Mouse (Mus musculus): Measurements from ENCODE around the gene Lamp5. TPM values are rescaled to one million over a fixed set of nuclear protein-coding genes. Genes with fewer than 3 reads are reported as not detected.
A peak's percentile ranks its signal among the peaks of the same experiment; 100 is the strongest.

The Lamp5 gene
- polyA plus RNA-seq (2016; fragmentation: Nextera tagmentation; extraction: Ambion mirVana), result 0.13 TPM in 2 replicates

DNA sequence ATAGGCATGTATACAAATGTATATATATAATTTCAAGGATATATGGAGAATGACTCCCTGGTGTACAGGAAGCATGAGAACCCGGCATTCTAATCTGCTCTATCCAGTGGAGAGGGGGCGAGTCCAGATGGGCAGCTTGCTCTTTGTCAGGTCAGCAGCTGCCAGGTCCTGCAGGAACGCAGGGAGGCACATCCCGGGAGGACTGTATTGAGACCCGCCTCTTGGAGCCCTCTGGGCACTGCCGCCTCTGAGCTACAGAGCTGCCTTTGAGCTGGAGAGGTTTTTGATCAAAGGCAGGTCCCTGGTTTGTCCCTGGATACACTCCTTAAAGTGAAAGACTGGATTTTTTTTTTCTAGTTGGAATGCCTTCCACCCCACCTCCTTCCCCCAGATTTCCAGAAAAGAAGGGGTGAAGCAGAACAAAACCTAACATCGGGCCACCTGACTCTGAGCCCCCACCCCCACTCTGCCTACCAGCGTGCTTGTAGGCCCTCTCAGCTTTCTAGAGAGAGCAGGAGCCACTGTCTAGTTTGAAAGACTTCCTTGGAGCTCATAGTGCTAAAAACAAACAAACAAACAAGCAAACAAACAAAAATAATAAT lies at the start of gene Lamp5:
Gene Lamp5, plus strand, starts transcription at position 552 of the 602 bp plus-strand sequence.
- no peak for ATAC-seq (ENCODE audit: insufficient number of reproducible peaks, low FRiP score)
- Histone ChIP-seq H3K36me3 (no peaks in the 10 kb centered on the region), H3K4me3 (peak within 1 kb of the TSS; percentile 22), H3K27ac (ENCODE audit: poor library complexity, severe bottlenecking) (no peak within 1 kb of the TSS), H3K4me1 (replicated peaks) (0 out of 2 replicates have a peak, but pooled peaks cover 3% of the 10 kb centered on the region), H3K27me3 (replicated peaks) (peaks cover 28% of the 10 kb centered on the region), H3K9me3 (replicated peaks) (0 out of 2 replicates have a peak, but pooled peaks cover 4% of the 10 kb centered on the region), H3K9ac (no peak within 1 kb of the TSS; the same call in 1 of the 2 replicates), H3K4me2 (peak within 1 kb of the TSS; percentile 58)
- WGBS, result 7% methylated on average over 8 of the region's 8 CpGs

DNA sequence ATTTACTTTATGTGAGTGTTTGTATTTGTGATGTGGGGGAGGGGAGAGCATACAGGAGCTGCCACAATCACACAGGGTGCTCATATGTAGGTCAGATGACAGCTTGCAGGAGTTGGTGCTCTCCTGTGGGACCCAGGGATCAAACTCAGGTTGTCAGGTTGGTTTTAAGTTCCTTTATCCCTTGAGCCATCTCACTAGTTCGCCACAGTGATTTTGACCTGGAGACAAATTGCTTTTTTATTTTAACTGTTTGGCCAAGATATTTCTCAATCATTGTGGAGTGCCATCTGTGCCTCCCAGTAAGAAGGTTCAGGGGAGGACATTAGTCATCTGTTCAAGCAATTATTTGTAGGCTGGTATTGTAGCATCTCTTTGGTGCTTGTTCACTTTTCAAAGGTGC lies 48.2 kb upstream of the Lamp5 start:
- 72% methylated on average over 1 of the region's 1 CpGs for WGBS
- Histone ChIP-seq H3K9ac (no peak overlapping the region), H3K4me2 (no peak overlapping the region), H3K36me3 (peaks cover 14% of the 10 kb centered on the region), H3K4me3 (no peak overlapping the region), H3K4me1 (replicated peaks) (no peaks in the 10 kb centered on the region), H3K27ac (ENCODE audit: poor library complexity, severe bottlenecking) (no peak overlapping the region), H3K27me3 (replicated peaks) (no peaks in the 10 kb centered on the region), H3K9me3 (replicated peaks) (no peaks in the 10 kb centered on the region)
- ATAC-seq (ENCODE audit: insufficient number of reproducible peaks, low FRiP score), result no peak

DNA sequence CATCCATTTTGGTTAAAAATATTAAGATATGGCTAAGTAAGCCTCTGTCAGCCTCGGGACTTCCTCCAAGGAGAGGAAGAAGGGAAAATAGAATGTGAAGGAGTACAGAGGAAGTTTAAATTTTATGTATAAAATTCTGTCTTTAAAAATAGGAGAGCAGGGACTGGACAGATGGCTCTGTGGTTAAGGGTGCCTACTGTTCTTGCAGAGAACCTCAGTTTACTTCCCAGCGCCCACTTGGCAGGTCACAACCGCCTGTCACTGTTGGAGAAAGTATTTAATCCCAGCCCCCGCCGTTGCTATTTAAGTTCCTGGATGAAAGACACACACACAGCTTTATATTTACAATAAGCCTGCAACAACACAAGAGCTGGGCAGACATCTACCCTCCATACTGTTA lies 45.8 kb upstream of the Lamp5 start:
- no peaks in the 10 kb centered on the region for H3K9me3 ChIP-seq (replicated peaks)
- WGBS, result 84% methylated on average over 5 of the region's 5 CpGs
- no peak overlapping the region for H3K9ac ChIP-seq
- no peak overlapping the region for H3K4me2 ChIP-seq
- no peak overlapping the region for H3K27ac ChIP-seq (ENCODE audit: poor library complexity, severe bottlenecking)
- no peaks in the 10 kb centered on the region for H3K27me3 ChIP-seq (replicated peaks)
- H3K4me3 ChIP-seq, result no peak overlapping the region
- H3K4me1 ChIP-seq (replicated peaks), result no peaks in the 10 kb centered on the region
- no peak for ATAC-seq (ENCODE audit: insufficient number of reproducible peaks, low FRiP score)
- peaks cover 14% of the 10 kb centered on the region for H3K36me3 ChIP-seq

GRCm38 (mm10) chr2:136012759-136013158 lies 39.3 kb upstream of the Lamp5 start:
- Histone ChIP-seq H3K4me2 (no peak overlapping the region), H3K9me3 (replicated peaks) (no peaks in the 10 kb centered on the region), H3K27me3 (replicated peaks) (no peaks in the 10 kb centered on the region), H3K27ac (ENCODE audit: poor library complexity, severe bottlenecking) (no peak overlapping the region), H3K36me3 (peaks cover 9% of the 10 kb centered on the region), H3K9ac (no peak overlapping the region), H3K4me3 (no peak overlapping the region), H3K4me1 (replicated peaks) (no peaks in the 10 kb centered on the region)
- no peak for ATAC-seq (ENCODE audit: insufficient number of reproducible peaks, low FRiP score)
- WGBS, result 87% methylated on average over 9 of the region's 9 CpGs

GRCm38 (mm10) chr2:136048464-136048863 lies 3.6 kb upstream of the Lamp5 start:
- 0 out of 2 replicates have a peak, but pooled peaks cover 4% of the 10 kb centered on the region for H3K9me3 ChIP-seq (replicated peaks)
- ATAC-seq (ENCODE audit: insufficient number of reproducible peaks, low FRiP score), result no peak
- peaks cover 28% of the 10 kb centered on the region for H3K27me3 ChIP-seq (replicated peaks)
- H3K9ac ChIP-seq, result no peak overlapping the region
- H3K4me3 ChIP-seq, result no peak overlapping the region
- H3K36me3 ChIP-seq, result no peaks in the 10 kb centered on the region
- no peak overlapping the region for H3K4me2 ChIP-seq
- WGBS, result 88% methylated on average over 4 of the region's 4 CpGs
- 0 out of 2 replicates have a peak, but pooled peaks cover 3% of the 10 kb centered on the region for H3K4me1 ChIP-seq (replicated peaks)
- H3K27ac ChIP-seq (ENCODE audit: poor library complexity, severe bottlenecking), result no peak overlapping the region

DNA sequence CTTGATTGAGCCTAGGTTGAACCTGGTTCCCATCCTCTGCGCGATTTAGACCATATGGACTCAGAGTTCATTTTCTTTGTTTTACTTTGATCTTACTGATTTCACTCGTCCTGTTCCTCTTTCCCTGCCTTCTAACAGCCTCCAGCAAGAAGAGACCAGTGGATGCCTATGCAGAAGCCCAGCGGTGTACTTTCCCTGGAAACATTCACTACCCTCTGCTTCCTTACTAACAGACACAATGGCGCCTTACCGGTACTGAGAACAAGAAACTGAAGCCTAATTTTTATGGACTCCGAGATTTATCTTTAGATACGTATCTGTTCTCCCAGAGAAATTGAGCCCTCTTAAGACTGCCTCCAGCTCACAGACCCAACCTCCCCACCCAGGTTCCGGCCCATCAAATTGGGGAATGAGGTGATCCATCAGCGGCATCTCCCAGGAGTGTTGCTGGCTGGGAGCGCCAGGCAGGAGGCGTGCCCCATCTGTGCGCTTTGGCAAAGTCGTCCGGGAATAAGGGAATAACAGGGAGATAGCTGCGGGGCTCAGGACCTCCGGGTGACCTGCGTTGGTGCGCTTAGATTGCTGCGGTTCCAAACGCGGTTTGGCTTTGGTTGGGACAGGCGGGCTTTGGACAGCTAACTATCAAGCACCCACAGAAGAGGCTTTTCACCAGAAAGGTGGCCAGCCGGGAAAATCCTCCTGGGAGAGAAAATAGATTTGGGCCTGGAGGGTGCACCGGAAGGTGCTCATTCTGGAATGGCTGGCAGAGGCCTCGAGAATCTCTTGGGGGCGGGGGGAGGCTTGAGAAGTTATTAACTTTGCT lies 1.0 kb upstream of the Lamp5 start:
- Histone ChIP-seq H3K27ac (ENCODE audit: poor library complexity, severe bottlenecking) (no peak overlapping the region), H3K36me3 (no peaks in the 10 kb centered on the region), H3K4me2 (peak overlapping the region; percentile 58), H3K27me3 (replicated peaks) (peaks cover 28% of the 10 kb centered on the region), H3K4me3 (peak overlapping the region; percentile 22; the same call in 1 of the 2 replicates), H3K9ac (no peak overlapping the region; the same call in 1 of the 2 replicates), H3K9me3 (replicated peaks) (0 out of 2 replicates have a peak, but pooled peaks cover 4% of the 10 kb centered on the region), H3K4me1 (replicated peaks) (0 out of 2 replicates have a peak, but pooled peaks cover 3% of the 10 kb centered on the region)
- ATAC-seq (ENCODE audit: insufficient number of reproducible peaks, low FRiP score), result no peak
- 21% methylated on average over 27 of the region's 27 CpGs for WGBS

DNA sequence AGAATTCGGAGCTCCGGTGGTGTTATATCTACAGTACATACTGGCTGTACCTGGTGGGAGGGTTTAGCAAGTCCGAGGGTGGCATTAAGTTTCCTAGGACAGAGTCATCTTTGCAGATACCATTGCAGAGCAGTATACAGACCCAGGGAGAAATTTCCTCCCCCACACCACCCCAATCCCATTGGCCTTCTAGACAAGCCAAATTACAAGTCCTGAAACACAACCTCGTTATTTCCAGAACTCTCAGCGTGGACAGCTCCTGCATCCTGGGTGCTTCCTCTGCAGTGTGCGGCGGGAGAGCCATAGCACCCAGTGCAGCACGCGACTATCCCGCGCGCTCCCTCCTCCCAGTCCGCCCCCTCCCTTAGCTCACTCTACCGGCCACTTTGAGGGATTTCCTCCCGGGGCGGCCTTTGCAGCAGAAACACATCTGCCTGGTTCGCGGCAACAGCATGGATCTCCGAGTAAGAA lies 5.9 kb downstream of the Lamp5 start:
- H3K36me3 ChIP-seq, result no peaks in the 10 kb centered on the region
- WGBS, result 5% methylated on average over 19 of the region's 19 CpGs
- H3K4me2 ChIP-seq, result peak overlapping the region; percentile 58
- H3K9me3 ChIP-seq (replicated peaks), result no peaks in the 10 kb centered on the region
- ATAC-seq (ENCODE audit: insufficient number of reproducible peaks, low FRiP score), result no peak
- no peak overlapping the region for H3K27ac ChIP-seq (ENCODE audit: poor library complexity, severe bottlenecking)
- peaks cover 44% of the 10 kb centered on the region for H3K27me3 ChIP-seq (replicated peaks)
- peak overlapping the region; percentile 24 for H3K4me3 ChIP-seq
- H3K4me1 ChIP-seq (replicated peaks), result peaks cover 9% of the 10 kb centered on the region
- H3K9ac ChIP-seq, result no peak overlapping the region

- Histone ChIP-seq H3K27me3 (replicated peaks) (peaks cover 44% of the 10 kb centered on the region), H3K9me3 (replicated peaks) (no peaks in the 10 kb centered on the region), H3K4me3 (peak overlapping the region; percentile 24), H3K4me2 (peak overlapping the region; percentile 58), H3K36me3 (no peaks in the 10 kb centered on the region), H3K4me1 (replicated peaks) (peaks cover 9% of the 10 kb centered on the region), H3K27ac (ENCODE audit: poor library complexity, severe bottlenecking) (no peak overlapping the region), H3K9ac (no peak overlapping the region)
- 7% methylated on average over 7 of the region's 7 CpGs for whole genome bisulfite sequencing
- ATAC-seq (ENCODE audit: insufficient number of reproducible peaks, low FRiP score), result no peak
Observed at GRCm38 (mm10) chr2:136058398-136058797, 6.4 kb downstream of the Lamp5 start.

DNA sequence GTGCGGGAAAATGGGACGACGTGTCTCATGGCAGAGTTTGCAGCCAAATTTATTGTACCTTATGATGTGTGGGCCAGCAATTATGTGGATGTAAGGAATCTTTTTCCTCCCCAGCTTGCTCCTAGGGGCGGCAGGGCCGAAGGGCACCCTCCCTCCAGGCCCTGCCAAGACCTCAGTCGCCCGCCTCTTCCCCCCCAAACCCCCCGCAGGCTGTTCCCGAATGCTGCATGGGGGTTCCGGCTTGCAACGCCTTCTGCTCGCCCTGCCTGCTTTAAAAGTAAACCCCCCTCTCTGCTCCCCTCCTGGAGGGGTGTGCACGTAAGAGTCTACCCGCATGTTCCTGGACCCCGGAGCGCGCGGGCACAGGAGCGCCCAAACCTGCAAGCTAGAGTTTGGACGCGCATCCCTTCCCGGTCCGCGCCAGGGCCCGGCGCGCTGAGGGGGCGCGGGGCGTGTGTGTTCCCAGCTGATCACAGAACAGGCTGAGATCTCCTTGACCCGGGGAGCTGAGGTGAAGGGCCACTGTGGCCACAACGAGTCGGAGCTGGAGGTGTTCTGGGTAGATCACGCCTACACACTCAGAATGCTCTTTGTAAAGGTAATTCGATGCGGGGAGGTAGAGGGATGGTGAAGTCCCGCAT lies 7.1 kb downstream of the Lamp5 start:
- peak overlapping the region; percentile 23 for H3K4me3 ChIP-seq
- H3K4me2 ChIP-seq, result peak overlapping the region; percentile 49
- peaks cover 44% of the 10 kb centered on the region for H3K27me3 ChIP-seq (replicated peaks)
- H3K9me3 ChIP-seq (replicated peaks), result no peaks in the 10 kb centered on the region
- no peak for ATAC-seq (ENCODE audit: insufficient number of reproducible peaks, low FRiP score)
- 2% methylated on average over 37 of the region's 37 CpGs for WGBS
- H3K9ac ChIP-seq, result no peak overlapping the region
- H3K36me3 ChIP-seq, result no peaks in the 10 kb centered on the region
- H3K27ac ChIP-seq (ENCODE audit: poor library complexity, severe bottlenecking), result no peak overlapping the region
- H3K4me1 ChIP-seq (replicated peaks), result peaks cover 9% of the 10 kb centered on the region

DNA sequence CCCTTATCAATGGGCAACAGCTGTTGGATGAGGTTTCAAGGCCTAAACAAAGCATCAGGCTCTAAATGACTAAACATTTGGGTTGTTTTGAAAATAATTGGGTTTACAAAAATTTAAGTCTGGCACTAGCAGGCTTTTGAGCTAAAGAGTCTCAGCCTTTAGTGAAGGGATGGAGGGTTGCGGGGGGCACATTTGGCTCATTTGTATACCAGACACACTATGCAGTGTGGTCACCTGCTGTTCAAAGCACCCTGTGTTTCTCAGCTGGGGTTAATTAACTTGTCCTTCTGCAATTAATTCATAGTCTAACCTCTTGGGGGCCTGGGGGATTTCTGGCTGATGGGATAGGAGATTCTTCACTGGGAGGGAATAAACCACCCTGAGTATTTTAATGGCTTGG lies 12.3 kb downstream of the Lamp5 start:
- no peak for ATAC-seq (ENCODE audit: insufficient number of reproducible peaks, low FRiP score)
- no peak overlapping the region for H3K4me2 ChIP-seq
- no peak overlapping the region for H3K9ac ChIP-seq
- H3K36me3 ChIP-seq, result no peaks in the 10 kb centered on the region
- H3K27me3 ChIP-seq (replicated peaks), result peaks cover 22% of the 10 kb centered on the region
- 98% methylated on average over 1 of the region's 1 CpGs for WGBS
- no peak overlapping the region for H3K4me3 ChIP-seq
- no peak overlapping the region for H3K27ac ChIP-seq (ENCODE audit: poor library complexity, severe bottlenecking)
- no peaks in the 10 kb centered on the region; the same call in 1 of the 2 replicates for H3K4me1 ChIP-seq (replicated peaks)
- no peaks in the 10 kb centered on the region for H3K9me3 ChIP-seq (replicated peaks)

- Histone ChIP-seq H3K4me2 (no peak overlapping the region), H3K4me1 (replicated peaks) (no peaks in the 10 kb centered on the region), H3K27ac (ENCODE audit: poor library complexity, severe bottlenecking) (no peak overlapping the region), H3K36me3 (no peaks in the 10 kb centered on the region), H3K9me3 (replicated peaks) (no peaks in the 10 kb centered on the region), H3K9ac (no peak overlapping the region), H3K27me3 (replicated peaks) (no peaks in the 10 kb centered on the region), H3K4me3 (no peak overlapping the region)
- WGBS, result 62% methylated on average over 2 of the region's 2 CpGs
- no peak for ATAC-seq (ENCODE audit: insufficient number of reproducible peaks, low FRiP score)
Observed at GRCm38 (mm10) chr2:136095978-136096377, 43.9 kb downstream of the Lamp5 start.
